Mouse (Mus musculus): ENCODE data around the gene Vgll2.

The Vgll2 gene

GRCm38 (mm10) chr10:52022413-52023212, at the start of gene Vgll2:
Gene Vgll2 (plus strand): TSS chr10:52022502.
- DNase-seq (ENCODE audit: low spot score in 2 of 2): peak in 1 of 2 experiments; percentile 21

GRCm38 (mm10) chr10:51975137-51975536, 47.2 kb upstream of the Vgll2 start:
- peak; percentile 17 to 22 for DNase-seq (ENCODE audit: low spot score in 2 of 2)

GRCm38 (mm10) chr10:51975587-51975986, 46.7 kb upstream of the Vgll2 start:
- no peak for DNase-seq (ENCODE audit: low spot score in 2 of 2)

GRCm38 (mm10) chr10:51981651-51982050, 40.7 kb upstream of the Vgll2 start:
- no peak for DNase-seq (ENCODE audit: low spot score in 2 of 2)

- no peak for DNase-seq (ENCODE audit: low spot score in 2 of 2)
Measured at GRCm38 (mm10) chr10:51982395-51982794, 39.9 kb upstream of the Vgll2 start.

GRCm38 (mm10) chr10:52018471-52018870, 3.8 kb upstream of the Vgll2 start:
- no peak for DNase-seq (ENCODE audit: low spot score in 2 of 2)

- DNase-seq (ENCODE audit: low spot score in 2 of 2): no peak
Measured at GRCm38 (mm10) chr10:52021231-52021630, 1.1 kb upstream of the Vgll2 start.

GRCm38 (mm10) chr10:52021736-52022394, 437 bp upstream of the Vgll2 start:
- DNase-seq (ENCODE audit: low spot score in 2 of 2): no peak

GRCm38 (mm10) chr10:52023213-52024052, 1.1 kb downstream of the Vgll2 start:
- no peak for DNase-seq (ENCODE audit: low spot score in 2 of 2)

GRCm38 (mm10) chr10:52024053-52024410, 1.7 kb downstream of the Vgll2 start:
- DNase-seq (ENCODE audit: low spot score in 2 of 2): no peak

- DNase-seq (ENCODE audit: low spot score in 2 of 2): no peak
Measured at GRCm38 (mm10) chr10:52025291-52025690, 3.0 kb downstream of the Vgll2 start.

GRCm38 (mm10) chr10:52025821-52026220, 3.5 kb downstream of the Vgll2 start:
- DNase-seq (ENCODE audit: low spot score in 2 of 2): no peak

GRCm38 (mm10) chr10:52027161-52028035, 5.1 kb downstream of the Vgll2 start:
- DNase-seq (ENCODE audit: low spot score in 2 of 2): no peak

- no peak for DNase-seq (ENCODE audit: low spot score in 2 of 2)
Measured at GRCm38 (mm10) chr10:52028561-52029370, 6.5 kb downstream of the Vgll2 start.

GRCm38 (mm10) chr10:52029421-52030080, 7.2 kb downstream of the Vgll2 start:
- DNase-seq (ENCODE audit: low spot score in 2 of 2): no peak

GRCm38 (mm10) chr10:52033729-52034128, 11.4 kb downstream of the Vgll2 start:
- DNase-seq (ENCODE audit: low spot score in 2 of 2): no peak

- no peak for DNase-seq (ENCODE audit: low spot score in 2 of 2)
Measured at GRCm38 (mm10) chr10:52039392-52039791, 17.1 kb downstream of the Vgll2 start.

- no peak for DNase-seq (ENCODE audit: low spot score in 2 of 2)
Measured at GRCm38 (mm10) chr10:52043086-52043485, 20.8 kb downstream of the Vgll2 start.

- no peak for DNase-seq (ENCODE audit: low spot score in 2 of 2)
Measured at GRCm38 (mm10) chr10:52048287-52048686, 26.0 kb downstream of the Vgll2 start.

GRCm38 (mm10) chr10:52072482-52072881, 50.2 kb downstream of the Vgll2 start:
- DNase-seq (ENCODE audit: low spot score in 2 of 2): peak; percentile 5 to 49
